Mouse (Mus musculus) myocyte (in vitro differentiated cells): Measurements from ENCODE around the gene Adamtsl3. TPM values are rescaled to one million over a fixed set of nuclear protein-coding genes. Genes with fewer than 3 reads are reported as not detected.

Source experiments
- H3K27me3 ChIP-seq: one replicate; pipeline ENCODE4 v1.6.1; 2011; ENCODE audit not compliant: control insufficient read depth, insufficient read depth, insufficient read length
- H3K36me3 ChIP-seq: one replicate; pipeline ENCODE4 v1.6.1; 2011; ENCODE audit not compliant: control insufficient read depth, insufficient read depth
- H3K4me2 ChIP-seq: one replicate; pipeline ENCODE4 v1.6.1; 2011; ENCODE audit warnings: low read depth, control low read depth
- H3K4me3 ChIP-seq: one replicate; pipeline ENCODE4 v1.5.1; 2011; ENCODE audit warnings: mild to moderate bottlenecking, control low read depth, moderate library complexity
- H3K79me2 ChIP-seq: one replicate; pipeline ENCODE4 v1.6.1; 2011; ENCODE audit not compliant: control insufficient read depth, insufficient read depth
- H3ac ChIP-seq: one replicate; pipeline ENCODE4 v1.6.1; 2011; ENCODE audit not compliant: control insufficient read depth, insufficient read length
- CEBPB ChIP-seq: IDR thresholded peaks from 2 replicates; pipeline ENCODE4 v1.6.1; 2011; ENCODE audit warnings: mild to moderate bottlenecking, moderate library complexity; ENCODE audit not compliant: poor library complexity, insufficient read depth, severe bottlenecking
- E2F4 ChIP-seq: IDR thresholded peaks from one replicate; pipeline ENCODE4 v1.6.1; 2011; ENCODE audit warnings: mild to moderate bottlenecking, control low read depth, moderate library complexity; ENCODE audit not compliant: insufficient read depth
- MAX ChIP-seq: IDR thresholded peaks from one replicate; pipeline ENCODE4 v1.6.1; 2011; ENCODE audit warnings: low read depth, mild to moderate bottlenecking, control low read depth
- MYOD1 ChIP-seq, 3 experiments: IDR thresholded peaks; one replicate each; pipeline ENCODE4 v1.6.1; 2011; ENCODE audit warnings: control low read depth in 2 of 3, low read depth in 2 of 3, mild to moderate bottlenecking in 2 of 3, moderate library complexity in 1 of 3; ENCODE audit not compliant: insufficient read length in 2 of 3, control insufficient read depth in 1 of 3
- MYOG ChIP-seq, 3 experiments: IDR thresholded peaks; one replicate each; pipeline ENCODE4 v1.6.1; 2011; ENCODE audit warnings: control low read depth in 2 of 3, low read depth in 2 of 3, mild to moderate bottlenecking in 2 of 3; ENCODE audit not compliant: insufficient read length in 2 of 3, control insufficient read depth in 1 of 3, insufficient read depth in 1 of 3
- POLR2A ChIP-seq: IDR thresholded peaks from one replicate; pipeline ENCODE4 v1.6.1; 2011; ENCODE audit warnings: low read depth, mild to moderate bottlenecking, control low read depth, moderate library complexity; ENCODE audit not compliant: insufficient read length
- POLR2AphosphoS2 ChIP-seq: IDR thresholded peaks from one replicate; pipeline ENCODE4 v1.6.1; 2011; ENCODE audit warnings: low read depth, control low read depth; ENCODE audit not compliant: insufficient read length
- REST ChIP-seq: IDR thresholded peaks from one replicate; pipeline ENCODE4 v1.6.1; 2011; ENCODE audit warnings: mild to moderate bottlenecking, control low read depth, moderate library complexity; ENCODE audit not compliant: insufficient read depth, insufficient read length
- SRF ChIP-seq: IDR thresholded peaks from one replicate; pipeline ENCODE4 v1.6.1; 2011; ENCODE audit warnings: low read depth; ENCODE audit not compliant: control insufficient read depth, insufficient read length
- TCF12 ChIP-seq: IDR thresholded peaks from one replicate; pipeline ENCODE4 v1.6.1; 2011; ENCODE audit warnings: mild to moderate bottlenecking, control low read depth; ENCODE audit not compliant: poor library complexity, insufficient read depth, severe bottlenecking
- TCF3 ChIP-seq: IDR thresholded peaks from one replicate; pipeline ENCODE4 v1.6.1; 2011; ENCODE audit warnings: low read depth, control low read depth; ENCODE audit not compliant: insufficient read length
- USF1 ChIP-seq: IDR thresholded peaks from one replicate; pipeline ENCODE4 v1.6.1; 2011; ENCODE audit warnings: low read depth, mild to moderate bottlenecking, control low read depth, moderate library complexity
- polyA plus RNA-seq: library from polyadenylated mRNA; unstranded; fragments of >200 nt; fragmentation: generic; extraction: Trizol; gene quantifications from one replicate; pipeline ENCODE4 v1.2.1, GENCODE M21; 2012; ENCODE audit warnings: missing spikeins

Adamtsl3 gene
- polyA plus RNA-seq, 1 experiment, result 4.4 TPM

DNA sequence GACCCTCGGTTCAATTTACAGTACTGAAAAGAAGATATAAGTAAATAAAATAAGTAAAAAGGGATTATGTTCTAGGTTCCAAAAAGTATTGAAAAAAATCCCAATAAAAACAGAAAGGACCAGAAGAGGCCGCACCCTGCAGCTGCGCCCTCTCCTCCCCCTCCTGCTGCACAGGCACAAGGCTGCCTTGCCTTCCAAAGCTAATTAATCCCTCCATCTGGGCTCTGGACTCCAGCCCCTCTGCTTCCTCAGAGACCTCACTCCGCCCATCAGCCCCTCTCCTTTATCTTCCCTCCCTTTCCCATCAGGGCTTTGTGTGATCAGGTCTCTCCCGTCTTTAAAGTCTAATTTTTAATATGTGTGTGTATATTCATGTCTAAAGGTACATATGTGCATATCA, 149.3 kb downstream of the Adamtsl3 start:
- no peaks in the 10 kb centered on the region for H3K27me3 ChIP-seq
- no peak overlapping the region for H3K4me2 ChIP-seq
- TF ChIP-seq TCF3 (no peak), REST (no peak), POLR2AphosphoS2 (no peak)
- no peaks in the 10 kb centered on the region for H3K79me2 ChIP-seq
- H3K4me3 ChIP-seq, result no peak overlapping the region
- no peak overlapping the region for H3ac ChIP-seq
- no peaks in the 10 kb centered on the region for H3K36me3 ChIP-seq

DNA sequence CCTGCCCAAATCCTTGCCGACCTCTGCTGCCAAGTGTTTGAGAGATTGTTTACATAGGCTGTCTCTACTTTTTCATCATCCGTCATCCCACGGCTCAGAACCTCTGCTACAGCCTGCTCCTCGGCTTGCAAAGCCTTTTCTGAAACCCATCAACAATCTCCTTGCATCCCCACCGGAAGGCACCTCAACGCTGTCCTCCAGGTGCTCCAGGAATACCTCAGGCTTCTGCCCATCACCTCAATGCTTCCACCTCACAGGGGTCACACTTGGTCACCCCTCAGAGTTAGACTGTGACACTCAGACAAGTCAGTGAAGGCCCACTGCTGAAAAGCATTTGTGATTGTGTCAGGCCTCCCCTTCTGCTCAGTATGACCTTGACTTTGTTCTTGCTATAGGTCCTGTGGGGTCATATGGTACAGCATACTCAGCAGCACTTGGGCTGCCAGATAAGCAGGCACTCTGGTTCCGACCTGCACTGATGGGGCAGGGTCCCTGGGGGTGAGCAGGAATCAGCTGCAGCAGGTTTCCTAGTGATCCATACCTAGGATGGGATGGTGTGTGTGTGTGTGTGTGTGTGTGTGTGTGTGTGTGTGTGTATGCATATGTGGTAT, 150.0 kb downstream of the Adamtsl3 start:
- H3K36me3 ChIP-seq, result no peaks in the 10 kb centered on the region
- no peak overlapping the region for H3K4me2 ChIP-seq
- no peaks in the 10 kb centered on the region for H3K79me2 ChIP-seq
- no peak overlapping the region for H3ac ChIP-seq
- no peak for TF ChIP-seq MYOG (IDR thresholded peaks at IDR 0.05; ENCODE audit: control insufficient read depth in 1 of 3, insufficient read depth in 1 of 3, insufficient read length in 2 of 3, low read depth in 2 of 3)
- TF ChIP-seq SRF, result no peak
- TF ChIP-seq E2F4, result no peak
- TF ChIP-seq MAX, result no peak
- TF ChIP-seq MYOD1 (IDR thresholded peaks at IDR 0.05; ENCODE audit: control insufficient read depth in 1 of 3, insufficient read length in 2 of 3, low read depth in 2 of 3), result no peak
- TF ChIP-seq TCF12, result no peak
- TF ChIP-seq POLR2AphosphoS2, result no peak
- TF ChIP-seq CEBPB, result no peak
- TF ChIP-seq POLR2A, result no peak
- no peak for TF ChIP-seq REST
- no peak for TF ChIP-seq USF1
- TF ChIP-seq TCF3, result no peak
- no peaks in the 10 kb centered on the region for H3K27me3 ChIP-seq
- H3K4me3 ChIP-seq, result no peak overlapping the region

DNA sequence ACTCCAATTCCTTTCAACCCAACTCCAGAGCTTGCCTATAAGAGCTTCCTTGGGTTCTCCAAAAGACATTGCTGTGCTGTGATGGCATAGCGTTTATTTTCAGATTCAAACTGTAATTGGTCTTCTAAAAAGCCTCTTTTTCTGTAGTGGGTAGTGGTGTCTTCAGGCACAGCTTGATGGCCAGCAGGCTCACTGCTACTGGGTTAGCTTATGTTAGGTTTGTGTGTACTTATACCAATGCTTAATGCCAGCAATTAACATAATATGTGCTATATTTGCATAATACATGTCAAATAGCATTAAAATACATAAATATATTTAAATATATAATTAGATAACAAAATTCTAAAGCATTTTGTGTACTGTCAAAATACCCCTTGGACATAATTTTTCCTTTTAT, 155.5 kb downstream of the Adamtsl3 start:
- Histone ChIP-seq H3K27me3 (no peaks in the 10 kb centered on the region), H3K4me3 (no peak overlapping the region), H3ac (no peak overlapping the region), H3K79me2 (no peaks in the 10 kb centered on the region), H3K4me2 (no peak overlapping the region), H3K36me3 (no peaks in the 10 kb centered on the region)
- TF ChIP-seq SRF (no peak), REST (no peak), USF1 (no peak), POLR2AphosphoS2 (no peak), E2F4 (no peak), MAX (no peak), TCF3 (no peak), MYOG (IDR thresholded peaks at IDR 0.05; ENCODE audit: control insufficient read depth in 1 of 3, insufficient read depth in 1 of 3, insufficient read length in 2 of 3, low read depth in 2 of 3) (no peak), POLR2A (no peak)

DNA sequence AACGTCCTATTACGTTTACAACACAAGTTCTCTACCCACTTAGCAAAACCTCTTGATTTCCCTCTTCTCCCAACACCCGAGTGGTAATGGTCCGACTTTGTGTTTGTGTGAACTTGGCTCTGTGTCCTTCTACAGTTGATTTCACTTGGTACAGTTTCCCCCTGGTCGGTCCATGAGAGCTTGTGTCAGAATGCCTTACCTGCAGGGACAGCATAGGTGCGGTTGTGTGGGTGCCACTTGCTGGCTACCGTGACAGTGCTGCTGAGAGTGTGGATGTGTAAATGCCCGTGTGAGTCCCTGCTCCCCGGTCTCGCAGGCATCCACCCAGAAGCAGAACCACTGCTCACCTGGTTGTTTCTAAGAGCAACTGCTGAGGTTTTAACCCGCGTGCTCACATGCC, 157.4 kb downstream of the Adamtsl3 start:
- H3K4me3 ChIP-seq, result no peak overlapping the region
- H3ac ChIP-seq, result no peak overlapping the region
- no peak overlapping the region for H3K4me2 ChIP-seq
- H3K36me3 ChIP-seq, result no peaks in the 10 kb centered on the region
- no peak for TF ChIP-seq TCF12
- TF ChIP-seq MYOD1 (IDR thresholded peaks at IDR 0.05; ENCODE audit: control insufficient read depth in 1 of 3, insufficient read length in 2 of 3, low read depth in 2 of 3), result no peak
- no peaks in the 10 kb centered on the region for H3K27me3 ChIP-seq
- H3K79me2 ChIP-seq, result no peaks in the 10 kb centered on the region

DNA sequence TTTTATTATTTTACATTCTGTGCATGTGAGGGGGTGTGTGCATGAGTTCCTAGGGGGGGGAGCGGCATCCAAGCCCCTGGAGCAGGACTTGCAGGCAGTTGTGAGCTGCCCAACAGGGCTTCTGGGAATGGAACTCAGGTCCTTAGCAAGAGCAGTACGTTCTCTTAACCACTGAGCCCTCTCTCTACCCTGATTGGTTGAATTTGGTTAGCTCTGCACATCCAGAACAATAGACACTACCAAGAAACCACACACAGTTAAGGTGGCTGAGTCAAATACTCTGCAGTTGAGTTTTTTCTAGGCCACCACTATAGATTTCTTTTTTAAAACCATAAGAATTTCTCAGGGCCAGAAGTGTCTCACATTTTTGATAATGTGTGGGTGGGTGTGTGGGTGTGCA, 158.7 kb downstream of the Adamtsl3 start:
- Histone ChIP-seq H3K27me3 (no peaks in the 10 kb centered on the region), H3K4me3 (no peak overlapping the region), H3K79me2 (no peaks in the 10 kb centered on the region), H3K36me3 (no peaks in the 10 kb centered on the region), H3ac (no peak overlapping the region), H3K4me2 (no peak overlapping the region)
- TF ChIP-seq E2F4 (no peak), POLR2A (no peak), TCF12 (no peak), MYOG (IDR thresholded peaks at IDR 0.05; ENCODE audit: control insufficient read depth in 1 of 3, insufficient read depth in 1 of 3, insufficient read length in 2 of 3, low read depth in 2 of 3) (no peak), USF1 (no peak), TCF3 (no peak), SRF (no peak), POLR2AphosphoS2 (no peak), REST (no peak), CEBPB (no peak), MAX (no peak)
